Mouse (Mus musculus) kidney, postnatal 4 days (tissue): ENCODE data around the gene Trafd1.
A peak's percentile ranks its signal among the peaks of the same experiment; 100 is the strongest.

Source experiments
- DNase-seq, 2 experiments: peaks; one replicate each; pipeline ENCODE4 v3.0.0; 2021; ENCODE audit warnings: mixed read lengths in 2 of 2

Gene Trafd1

DNA sequence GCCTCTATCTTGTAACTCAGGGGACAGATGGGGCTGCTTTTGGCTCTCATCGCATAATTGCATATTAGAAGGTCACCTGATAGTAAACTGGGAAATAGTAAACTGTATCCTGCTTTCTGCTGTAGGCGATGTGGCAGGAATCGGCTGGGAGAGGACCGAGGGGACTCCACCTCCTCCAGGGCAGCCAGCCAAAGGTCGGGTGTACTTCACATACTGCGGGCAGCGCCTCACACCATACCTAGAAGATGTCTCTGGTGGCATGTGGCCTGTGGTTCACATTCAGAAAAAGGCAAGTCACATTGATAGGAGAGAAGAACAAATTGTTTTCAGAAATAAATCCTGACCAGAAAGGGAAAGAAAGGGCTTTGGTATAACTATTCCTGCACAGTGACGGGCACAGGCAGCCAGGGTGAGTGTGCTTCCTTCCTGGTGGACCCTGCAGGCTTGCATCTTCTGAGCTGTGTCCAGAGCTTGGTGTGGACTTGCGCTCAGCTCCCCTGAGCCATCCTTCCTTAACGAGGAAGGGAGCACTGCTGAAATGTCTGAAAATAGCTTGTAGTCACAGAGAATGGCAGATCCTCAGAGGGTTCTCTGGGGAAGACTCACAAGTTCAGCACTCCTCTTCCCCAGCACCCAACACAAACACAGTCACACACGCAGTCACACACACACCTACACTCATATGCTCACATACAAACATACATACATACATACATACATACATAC is 55.9 kb downstream of the Trafd1 start:
- DNase-seq, result peak; percentile 40 to 59

DNA sequence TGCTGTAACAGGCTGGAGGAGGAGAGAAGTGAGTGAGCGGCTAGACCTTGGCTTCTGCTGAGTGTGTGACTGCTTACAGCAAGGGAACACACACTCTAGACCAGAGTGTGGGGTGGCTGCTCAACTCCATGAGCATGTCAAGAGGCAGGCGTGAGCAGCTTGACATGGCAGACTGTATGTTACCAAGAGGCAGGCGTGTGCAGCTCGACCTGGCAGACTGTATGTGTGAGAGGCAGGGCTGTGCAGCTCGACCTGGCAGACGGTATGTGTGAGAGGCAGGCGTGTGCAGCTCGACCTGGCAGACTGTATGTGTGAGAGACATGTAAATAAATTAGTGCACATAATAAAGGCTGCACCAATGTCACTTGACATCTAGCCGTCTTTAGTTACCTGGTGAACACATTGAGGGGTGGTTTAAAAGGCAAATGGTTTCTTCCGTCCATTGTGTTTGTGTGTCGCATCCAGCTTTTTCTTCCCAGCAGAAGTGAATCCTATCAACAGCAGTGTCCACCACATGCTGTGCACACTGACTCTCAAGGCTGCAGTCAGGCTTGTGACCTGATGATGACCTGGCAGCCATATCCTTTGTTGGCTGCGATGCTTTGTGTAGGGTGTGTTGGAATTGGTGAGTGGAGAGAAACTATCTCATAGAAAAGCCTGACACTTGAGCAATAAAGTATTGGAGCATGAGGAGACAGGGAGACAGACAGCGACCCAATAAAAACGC is 59.2 kb downstream of the Trafd1 start:
- DNase-seq, result no peak
